Mouse (Mus musculus) cerebellum, postnatal 25 days (tissue): ENCODE measurements around the gene Nrip1.

Experiments used
- DNase-seq, 2 experiments: peaks; one replicate each; pipeline ENCODE4 v3.0.0; 2021; ENCODE audit warnings: mixed read lengths in 2 of 2

The Nrip1 gene

GRCm38 (mm10) chr16:76371614-76371917 is 2.1 kb downstream of the Nrip1 start:
- no peak for DNase-seq

DNA sequence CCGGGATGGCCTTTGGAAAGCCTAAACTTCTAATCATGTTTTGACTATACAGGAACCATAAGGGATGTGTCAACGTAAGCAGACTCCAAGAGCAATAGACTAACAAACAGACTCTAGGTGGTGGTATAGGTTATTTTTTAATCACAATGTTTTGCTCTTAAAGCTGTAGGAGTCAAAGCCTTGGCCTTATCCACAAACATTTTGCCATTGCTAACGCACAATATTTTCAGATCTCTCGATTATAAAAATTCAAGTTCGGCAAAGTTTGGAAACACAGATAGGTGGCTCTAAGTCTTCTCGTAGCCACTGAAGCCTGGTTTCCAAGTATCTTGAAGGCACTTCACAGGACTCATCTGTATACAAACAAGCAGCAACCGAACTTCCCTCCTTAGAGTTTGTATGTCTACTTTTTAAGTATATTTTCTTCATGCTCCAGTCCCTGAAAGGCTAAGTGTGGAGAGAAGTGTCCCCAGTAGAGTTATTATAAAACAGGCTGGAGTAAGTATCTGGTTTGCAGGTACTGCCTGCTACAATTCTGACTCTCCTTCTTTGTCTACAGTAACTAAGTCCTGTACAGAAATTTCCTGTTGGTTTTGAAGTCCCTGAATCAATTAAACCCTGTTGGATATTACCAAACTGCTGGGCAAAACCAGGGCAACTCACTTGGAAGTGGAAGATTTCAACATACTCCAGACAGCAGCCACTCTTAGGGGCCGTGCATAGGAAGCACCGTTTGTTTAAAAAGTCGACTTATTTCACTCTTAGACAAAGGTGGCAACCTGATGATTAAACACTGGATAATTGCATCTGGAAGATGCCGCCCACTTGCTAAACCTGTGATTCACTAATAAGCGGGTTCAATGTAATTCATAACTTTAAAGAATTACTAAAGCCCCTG is 2.7 kb downstream of the Nrip1 start:
- DNase-seq: no peak

DNA sequence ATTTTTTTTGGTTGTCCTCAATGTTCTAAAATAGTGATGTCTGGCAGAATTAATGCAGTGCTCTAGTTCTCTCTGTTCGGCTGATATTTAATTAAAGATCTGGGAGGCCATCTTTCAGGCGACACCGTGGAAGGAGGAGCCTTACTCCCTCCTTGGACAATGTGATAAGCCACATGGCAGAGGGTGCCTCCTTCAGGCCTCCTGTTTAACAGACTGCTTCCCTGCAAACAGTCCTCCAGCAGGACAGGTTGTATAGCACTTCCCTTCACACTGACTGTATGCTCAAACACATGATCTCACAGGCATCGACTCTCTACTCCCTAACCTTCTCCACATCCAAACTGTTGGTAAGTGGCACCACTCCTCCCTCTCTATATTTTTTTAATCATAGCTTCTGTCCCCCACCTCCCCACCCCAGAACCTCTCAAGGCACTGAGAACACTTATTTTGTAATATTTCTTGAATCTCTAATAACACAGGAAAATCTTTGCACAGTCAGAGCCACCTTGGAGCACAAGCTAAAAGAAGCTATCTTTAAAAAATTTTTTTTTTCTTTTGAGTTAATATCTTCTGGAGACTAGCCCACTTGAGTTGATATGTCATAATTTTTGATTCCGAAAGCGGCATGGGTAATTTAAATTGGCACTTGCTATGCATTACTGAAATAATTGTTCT is 3.4 kb downstream of the Nrip1 start:
- peak; percentile 61 to 74 for DNase-seq

- DNase-seq: no peak
These were observed 4.4 kb downstream of the Nrip1 start for GRCm38 (mm10) chr16:76369236-76369635.

DNA sequence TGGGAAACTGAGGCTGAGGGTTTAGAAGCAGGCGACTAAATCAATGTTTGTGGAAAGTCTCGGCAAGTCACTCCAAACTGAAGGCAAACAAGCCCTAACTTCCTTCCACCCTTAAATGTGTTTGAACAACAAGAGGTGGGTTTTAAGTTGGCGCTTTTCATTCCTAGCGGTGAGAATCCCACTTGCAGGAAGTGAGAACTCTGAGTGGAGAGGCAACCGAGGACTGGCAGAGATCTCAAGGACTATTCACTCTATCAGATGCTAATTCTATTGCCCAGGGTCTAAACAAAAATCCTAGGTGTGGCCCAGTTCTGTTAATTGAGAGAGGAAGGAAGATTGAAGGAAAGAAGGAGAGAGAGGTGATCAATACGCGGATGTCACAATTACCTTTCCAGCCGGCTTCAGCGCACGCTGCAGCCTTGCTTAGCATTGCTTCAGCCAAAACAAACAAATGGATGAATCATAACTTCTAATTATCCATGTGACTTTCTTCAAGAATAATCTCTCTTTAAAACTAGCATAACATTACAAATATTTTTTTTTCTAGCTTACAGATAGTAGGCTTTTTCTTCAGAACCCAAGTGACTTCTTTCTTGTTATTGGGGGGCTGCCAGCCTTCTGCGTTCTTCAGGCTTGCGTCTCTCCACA is 6.2 kb downstream of the Nrip1 start:
- no peak for DNase-seq

DNA sequence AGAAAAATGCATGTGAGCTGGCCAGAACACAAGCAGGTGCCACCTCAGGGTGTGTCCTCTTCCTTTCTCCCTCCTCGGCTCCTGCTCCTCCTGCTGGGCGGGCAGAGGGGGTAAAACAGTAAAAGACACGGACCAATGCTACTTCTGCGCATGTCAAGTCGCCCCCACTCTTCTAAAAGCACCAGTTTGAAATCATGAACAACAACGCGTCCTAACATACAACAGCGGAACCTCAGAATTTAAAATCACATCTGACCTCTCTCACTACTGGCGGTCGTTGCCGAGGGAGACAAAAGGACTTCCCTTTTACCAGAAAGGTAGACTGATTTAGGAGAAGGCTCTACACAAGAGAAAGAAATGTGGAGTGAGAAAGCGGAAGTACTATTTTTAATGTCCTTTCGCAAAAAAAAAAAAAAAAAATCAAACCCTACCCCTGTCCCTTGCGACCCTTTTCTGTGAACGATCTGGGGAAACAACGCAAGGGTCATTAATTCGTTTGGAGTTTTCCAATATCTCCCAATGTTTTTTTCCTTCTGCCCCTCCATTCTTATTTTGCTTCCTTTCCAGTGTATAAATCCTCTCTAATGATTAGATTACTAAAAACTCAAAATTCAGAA is 7.7 kb downstream of the Nrip1 start:
- DNase-seq: no peak

GRCm38 (mm10) chr16:76365237-76365636 is 8.4 kb downstream of the Nrip1 start:
- DNase-seq: peak in 1 of 2 experiments; percentile 37

GRCm38 (mm10) chr16:76363641-76364040 is 10.0 kb downstream of the Nrip1 start:
- DNase-seq: no peak

DNA sequence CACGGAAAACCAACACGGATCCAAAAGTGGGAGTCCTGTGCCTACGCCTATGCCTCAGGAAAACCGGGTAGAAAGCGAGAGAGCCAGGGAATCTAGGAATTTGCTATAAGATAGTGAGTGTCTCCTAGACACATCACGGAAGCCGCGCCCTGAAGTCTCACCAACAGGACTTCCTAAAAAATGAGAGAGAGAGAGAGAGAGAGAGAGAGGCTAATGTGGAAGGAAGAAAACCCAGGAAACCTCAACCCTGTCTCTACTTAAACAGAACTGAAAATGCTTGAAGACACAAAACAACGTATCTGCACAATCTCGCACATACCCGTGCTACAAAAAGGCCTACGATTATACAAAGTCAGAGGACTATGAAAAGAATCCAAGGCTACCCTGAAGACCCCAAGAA is 10.6 kb downstream of the Nrip1 start:
- no peak for DNase-seq

DNA sequence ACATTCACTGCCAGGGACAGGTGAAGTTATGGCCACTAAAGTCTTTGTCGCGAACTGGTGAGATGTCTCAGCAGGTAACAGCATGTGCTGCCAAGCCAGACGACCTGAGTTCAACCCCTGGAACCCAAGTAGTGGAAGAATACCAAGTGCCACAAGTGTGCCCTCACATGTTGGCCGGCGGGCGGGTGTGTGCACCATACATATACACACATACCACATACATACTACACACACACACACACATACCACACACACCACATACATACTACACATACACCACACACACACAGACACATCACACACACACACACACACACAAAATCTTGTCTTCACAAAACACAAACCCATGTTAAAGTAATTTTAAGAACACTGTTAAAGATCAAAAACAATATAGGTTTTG is 13.2 kb downstream of the Nrip1 start:
- DNase-seq: no peak

GRCm38 (mm10) chr16:76358757-76359156 is 14.9 kb downstream of the Nrip1 start:
- DNase-seq: no peak

DNA sequence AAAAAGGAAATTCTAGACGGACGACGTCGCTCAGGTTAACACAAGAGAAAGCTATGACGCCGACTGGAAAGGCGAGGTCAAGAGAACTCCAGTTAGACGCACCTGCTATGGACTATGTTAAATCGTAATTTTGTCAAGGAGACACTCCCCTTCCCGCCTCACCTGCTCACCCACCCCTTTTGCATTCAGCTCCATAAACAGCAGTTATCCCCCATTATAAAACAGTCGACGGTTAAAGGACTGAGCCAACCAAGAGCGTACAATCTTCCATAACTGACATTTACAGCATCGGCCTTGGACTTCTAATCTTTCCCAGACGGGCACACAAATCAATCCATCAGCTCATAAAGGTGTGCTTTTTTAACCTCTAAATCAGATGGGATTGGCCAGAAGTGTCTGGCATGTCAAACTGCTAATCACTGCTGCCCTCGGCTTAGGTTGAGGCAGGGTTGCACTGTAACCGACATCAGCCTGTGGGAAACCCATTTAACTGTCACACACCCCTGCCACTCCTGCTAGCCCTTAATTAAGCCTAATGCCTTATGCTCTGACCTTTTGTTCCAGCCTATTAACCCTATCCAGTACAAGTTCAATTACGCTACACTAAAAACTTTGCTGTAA is 15.4 kb downstream of the Nrip1 start:
- no peak for DNase-seq

DNA sequence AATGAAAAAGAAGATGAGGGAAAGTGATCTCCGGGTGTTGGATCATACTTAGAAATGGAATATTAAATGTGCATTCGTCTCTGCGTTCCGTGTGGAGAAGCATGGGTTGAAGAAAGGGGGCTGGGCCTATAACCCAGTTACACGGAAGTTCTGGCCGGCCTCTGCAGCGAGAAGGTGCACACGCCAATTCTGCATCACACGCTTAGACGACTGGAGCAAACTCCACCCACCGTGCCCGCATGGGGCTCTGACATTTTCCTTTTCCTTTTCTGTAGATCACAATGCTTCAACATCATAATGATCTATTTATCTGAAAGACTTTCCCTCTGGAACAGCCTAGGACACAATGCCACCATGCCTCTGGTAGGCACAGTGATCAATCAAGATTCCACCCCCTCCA is 16.5 kb downstream of the Nrip1 start:
- DNase-seq: no peak

DNA sequence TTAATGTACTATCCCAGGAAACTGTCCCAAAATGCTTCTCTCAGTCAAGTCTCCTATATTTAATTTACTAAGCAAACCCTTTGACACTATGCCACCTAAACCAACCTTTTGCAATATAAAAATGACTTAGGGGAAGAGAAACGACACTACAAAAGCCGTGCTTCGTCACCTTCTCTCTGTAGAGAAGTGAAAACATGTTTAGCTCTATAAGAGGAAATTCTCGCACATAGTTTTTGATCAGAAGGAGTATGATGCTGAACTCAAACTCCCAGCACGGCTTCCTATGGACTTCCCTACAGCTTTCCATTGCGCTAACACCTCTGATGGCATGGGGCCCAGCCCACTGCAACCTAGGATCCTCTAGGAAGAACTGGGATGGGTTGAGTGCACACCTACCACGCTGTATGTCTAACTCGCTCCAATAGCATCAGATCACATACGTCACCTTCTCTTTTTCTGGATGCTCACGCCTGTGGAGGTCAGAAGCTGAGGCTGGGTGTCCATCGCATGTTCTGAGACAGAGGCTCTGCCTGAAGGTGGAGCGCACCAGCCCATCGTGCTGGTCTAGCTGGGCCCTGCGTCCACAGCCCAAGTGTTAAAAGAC is 17.6 kb downstream of the Nrip1 start:
- DNase-seq: peak in 1 of 2 experiments; percentile 30

DNA sequence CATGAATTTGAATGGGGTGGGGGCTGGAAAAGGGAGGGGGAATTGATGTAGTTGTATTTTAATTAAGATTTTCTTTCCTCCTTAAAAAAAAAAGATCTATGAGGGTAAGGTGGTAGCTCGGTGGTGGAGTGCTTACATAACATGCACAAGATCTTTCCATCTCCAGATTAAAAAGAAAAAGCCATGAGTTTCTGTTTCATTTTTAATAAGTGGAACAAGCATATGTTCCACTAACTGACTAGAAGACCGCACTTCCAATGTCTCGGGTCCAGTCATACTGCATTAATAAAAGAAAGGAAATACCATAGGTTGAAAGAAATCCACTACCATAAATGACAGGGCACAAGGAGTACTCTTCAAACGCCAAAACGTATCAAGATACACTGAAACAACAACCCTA is 18.4 kb downstream of the Nrip1 start:
- no peak for DNase-seq

DNA sequence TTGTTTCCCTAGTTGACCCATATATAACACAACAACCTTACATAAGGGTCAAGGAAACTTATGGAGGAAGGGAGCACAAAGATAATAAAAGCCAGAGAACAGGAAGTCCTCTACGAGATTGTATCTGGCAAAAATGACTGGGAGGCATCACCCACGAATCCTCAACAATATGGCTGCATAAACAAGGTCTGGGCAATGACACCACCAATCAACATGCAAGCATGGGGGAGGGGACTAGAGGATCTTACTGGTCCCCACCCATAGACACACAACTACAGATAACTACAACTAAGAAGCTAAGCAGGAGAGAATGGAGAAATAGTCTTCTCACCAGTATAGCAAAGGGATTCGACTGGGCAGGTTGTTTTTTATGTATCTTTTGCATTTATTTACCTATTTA is 18.8 kb downstream of the Nrip1 start:
- DNase-seq: no peak

DNA sequence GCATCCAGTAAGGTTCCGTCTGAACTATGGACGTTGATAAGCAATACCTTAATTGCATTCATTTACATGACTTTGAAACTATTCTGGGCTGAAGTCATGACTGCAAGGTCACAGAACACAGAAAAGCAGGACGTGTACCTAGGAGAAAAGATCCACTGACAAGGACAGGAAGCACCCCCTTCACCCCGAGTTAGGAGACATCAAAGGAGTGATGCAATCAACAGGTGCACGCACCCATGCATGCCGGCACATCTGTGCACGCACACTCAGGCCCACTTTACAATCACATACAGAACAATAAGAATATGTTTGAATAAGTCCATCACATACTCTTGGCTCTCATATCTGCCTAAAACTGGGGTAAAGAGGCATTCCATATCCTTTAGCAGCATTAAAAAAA is 19.3 kb downstream of the Nrip1 start:
- DNase-seq: no peak

DNA sequence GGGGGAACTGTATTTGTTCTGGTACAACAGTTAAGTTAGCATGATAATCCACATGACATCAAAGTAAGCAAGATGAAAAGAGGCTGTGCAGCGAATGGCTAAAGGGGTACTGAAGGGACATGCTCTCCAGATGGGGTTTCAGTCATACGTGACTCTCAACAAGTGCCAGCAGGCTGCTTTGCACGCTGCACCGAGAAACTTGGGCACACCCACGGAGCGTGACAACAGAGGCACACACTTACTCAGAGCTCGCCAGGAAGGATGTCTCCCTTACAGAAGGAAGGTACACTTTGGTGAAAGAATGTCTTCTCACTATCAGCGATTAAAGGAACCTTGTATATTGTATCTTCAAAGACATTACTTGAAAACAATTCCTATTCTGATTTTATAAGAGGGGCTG is 22.7 kb downstream of the Nrip1 start:
- no peak for DNase-seq

- DNase-seq: no peak
These were observed 24.6 kb downstream of the Nrip1 start for GRCm38 (mm10) chr16:76349053-76349452.

DNA sequence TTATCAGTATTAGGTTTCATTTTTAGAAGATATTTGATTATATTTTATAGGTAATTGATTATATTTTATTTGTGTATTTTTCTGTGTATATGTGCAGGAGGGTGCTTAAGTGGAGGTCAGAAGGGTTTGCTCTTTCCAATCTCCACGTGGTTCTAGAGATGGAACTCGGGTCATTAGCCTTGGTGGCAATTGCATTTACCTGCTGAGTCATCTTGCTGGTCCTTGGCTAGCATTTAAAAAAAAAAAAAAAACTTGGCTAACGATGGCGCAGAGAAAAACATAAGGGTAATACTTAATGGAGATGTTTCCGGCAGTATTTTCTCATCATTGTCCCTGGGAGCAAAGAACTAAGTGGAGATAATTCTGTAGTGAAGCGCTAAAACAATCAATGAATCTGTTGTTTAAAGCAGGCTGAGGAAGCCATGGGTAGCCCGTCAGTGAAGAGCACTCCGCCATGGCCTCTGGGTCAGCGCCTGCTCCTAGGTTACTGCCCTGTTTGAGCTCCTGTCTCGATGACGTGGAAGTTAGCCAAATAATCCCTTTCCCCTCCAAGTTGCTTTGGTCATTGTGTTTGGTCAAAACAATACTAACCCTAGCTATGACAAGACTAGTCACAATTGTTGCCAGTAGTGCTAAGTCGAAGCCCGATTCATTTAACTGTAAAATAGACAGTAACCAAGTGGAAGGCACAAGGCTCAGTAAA is 25.8 kb downstream of the Nrip1 start:
- no peak for DNase-seq

DNA sequence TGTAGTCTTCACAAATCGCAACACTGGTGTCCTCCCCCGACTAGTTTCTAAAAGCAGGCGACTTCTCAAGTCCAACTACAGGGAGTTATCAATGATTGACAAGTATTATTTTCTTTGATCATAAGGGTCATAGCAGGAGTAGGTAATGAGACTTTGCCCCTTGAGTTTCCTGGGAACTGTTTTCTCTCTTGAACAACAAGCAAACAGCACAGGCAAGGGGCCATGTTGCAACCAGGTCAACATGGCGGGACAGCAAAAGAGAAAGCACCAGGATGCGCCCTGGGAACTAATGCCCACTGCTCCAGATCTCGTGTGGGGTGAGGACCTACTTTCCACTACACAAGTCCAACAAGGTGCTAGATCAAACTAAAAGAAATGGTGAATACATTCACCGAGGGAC is 27.3 kb downstream of the Nrip1 start:
- DNase-seq: no peak

- DNase-seq: no peak
These were observed 28.8 kb downstream of the Nrip1 start for GRCm38 (mm10) chr16:76344761-76345368.
